Mouse (Mus musculus) frontal cortex, postnatal 25 days (tissue): ENCODE results near the gene Slc29a1.

Source experiments
- DNase-seq, 2 experiments: peaks; one replicate each; pipeline ENCODE4 v3.0.0; 2022; ENCODE audit warnings: low spot score in 2 of 2

Gene Slc29a1

DNA sequence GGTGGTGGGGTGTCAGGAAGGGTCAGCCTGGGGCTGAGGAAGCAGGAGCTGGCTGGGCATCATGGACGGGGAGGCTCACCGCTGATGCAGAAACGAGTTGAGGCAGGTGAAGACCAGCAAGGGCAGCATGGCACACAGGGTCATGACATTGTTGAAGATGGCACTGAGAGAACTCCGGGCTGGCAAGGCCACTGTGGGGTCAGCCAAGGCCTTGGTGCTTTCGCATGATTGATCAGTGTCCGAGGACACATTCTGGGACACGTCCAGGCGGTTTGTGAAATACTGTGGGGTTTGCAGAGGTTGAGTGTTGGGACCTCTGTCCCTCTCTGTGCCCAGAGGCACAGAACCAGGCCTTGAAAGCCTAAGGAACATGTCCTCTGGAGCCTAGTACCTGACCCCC, 9.6 kb downstream of the Slc29a1 start:
- DNase-seq: no peak

DNA sequence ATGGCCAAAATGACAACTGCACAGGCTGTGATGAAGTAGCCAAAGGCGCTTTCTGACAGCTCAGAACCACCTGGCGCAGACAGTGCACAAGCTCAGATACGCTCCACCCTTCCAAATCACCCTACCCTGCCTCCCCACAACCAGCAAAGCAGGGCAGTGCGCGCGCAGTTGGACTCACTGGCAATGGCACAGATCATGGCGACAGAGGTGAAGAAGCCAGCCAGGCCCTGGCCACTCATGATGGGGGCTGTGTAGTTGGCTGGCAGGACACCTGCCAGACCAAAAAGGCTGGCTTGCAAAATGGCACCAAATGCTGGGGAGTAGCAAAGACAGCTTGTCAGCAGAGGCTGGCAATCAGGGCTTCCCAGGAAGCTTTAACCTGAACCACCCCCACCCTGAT, 10.2 kb downstream of the Slc29a1 start:
- no peak for DNase-seq

DNA sequence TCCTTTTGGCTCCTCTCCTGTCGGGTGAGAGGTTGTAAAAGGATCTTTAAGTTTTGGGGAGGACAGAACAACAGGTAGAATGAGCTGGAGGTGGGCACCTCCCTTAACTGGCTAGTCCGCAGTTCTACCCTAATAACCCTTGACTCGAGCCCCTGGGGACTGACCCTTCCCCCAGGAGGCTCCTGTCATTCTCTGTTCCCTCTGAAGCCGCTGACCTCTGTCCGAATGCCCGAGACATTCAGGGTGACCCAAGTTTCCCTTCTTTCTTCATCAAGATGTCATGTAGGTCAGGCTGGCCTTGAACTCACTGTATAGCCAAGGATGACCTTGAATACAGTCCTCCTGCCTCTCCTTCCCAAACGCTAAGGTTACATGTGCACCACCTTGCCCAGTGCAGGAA, 11.0 kb downstream of the Slc29a1 start:
- DNase-seq: no peak

DNA sequence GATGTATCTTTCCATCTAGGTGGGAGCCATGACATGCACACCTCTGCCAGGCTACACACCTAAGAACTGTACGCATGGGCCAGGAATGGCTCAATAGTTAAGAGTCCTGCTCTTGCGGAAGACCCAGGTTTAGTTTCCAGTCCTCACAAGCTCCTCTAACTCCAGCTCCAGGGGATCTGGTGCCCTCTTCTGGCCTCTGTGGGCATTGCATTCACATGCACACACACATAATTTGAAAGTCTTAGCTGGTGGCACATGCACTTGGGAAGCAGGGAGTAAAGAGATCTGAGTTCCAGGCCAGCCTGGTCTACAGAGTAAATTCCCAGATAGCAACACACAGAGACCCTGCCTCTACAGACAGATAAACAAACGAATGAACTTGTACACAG, 13.0 kb downstream of the Slc29a1 start:
- no peak for DNase-seq

DNA sequence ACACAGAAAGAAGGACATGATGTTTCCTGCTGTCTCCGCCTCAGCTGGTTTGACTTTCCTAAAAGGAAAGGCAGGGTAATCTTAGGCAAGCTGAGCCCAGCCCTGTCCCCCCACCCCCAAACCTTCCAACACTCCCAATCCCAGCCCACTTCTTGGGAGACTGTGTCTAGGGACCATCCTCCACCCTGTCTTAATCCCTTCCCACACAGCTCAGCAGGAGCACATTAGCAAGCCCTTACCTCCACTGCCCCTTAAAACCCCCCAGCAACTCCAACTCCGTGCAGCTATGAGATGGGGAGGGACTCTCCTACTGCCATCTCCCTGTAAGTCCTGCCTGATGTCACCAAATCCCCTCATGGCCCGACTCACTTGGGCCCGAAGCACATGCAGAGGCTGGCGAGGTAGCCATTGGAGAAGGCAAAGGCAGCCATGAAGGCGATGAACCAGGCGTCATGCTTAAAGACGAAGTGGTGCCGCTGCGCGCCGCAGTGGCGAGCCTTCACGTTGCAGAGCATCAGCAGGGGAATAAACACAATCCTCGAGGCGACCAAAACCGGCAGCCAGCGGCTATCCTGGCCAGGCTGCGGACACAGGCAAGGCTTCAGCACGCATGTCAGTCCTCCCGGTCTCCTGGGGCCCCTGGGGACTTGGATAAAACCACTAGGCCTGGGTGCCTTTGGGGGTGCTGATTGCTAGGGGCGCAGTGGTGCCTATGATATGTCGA, 13.5 kb downstream of the Slc29a1 start:
- DNase-seq: no peak

DNA sequence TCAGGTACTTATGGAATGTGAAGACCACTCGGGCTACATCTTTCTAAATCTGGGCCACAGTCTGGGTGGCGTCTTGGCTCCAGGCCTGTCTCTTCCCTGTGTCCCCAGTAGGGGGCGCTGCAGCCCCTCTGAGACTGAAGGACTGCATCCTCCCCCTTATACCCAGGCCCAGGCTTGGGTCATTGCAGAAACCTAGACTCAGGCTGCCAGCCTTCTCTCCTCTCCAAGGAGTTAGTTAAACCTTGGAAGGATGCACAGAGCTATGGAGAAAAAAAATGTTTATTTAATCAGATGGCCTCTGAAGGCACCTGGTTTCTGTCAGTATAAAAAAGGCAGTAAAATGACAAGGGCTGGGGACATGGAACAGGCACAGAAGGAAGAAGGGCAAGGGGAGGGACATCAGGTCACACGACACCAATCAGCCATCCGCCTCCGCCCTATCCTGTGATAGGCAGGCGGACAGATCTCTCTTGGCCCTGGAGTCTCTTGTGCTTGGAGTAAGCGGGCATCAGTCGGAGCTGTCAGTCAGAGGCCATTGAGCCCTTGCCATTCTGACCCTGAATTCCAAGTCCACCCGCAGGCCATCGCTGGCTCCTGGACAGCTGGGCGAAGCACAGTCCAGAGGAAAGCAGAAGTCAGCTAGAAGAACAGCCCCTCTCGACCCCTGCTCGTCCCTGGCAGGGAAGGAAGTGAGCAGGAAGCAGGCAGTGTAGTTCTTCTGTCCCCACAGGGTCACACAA, 14.3 kb downstream of the Slc29a1 start:
- peak; percentile 57 to 78 for DNase-seq

DNA sequence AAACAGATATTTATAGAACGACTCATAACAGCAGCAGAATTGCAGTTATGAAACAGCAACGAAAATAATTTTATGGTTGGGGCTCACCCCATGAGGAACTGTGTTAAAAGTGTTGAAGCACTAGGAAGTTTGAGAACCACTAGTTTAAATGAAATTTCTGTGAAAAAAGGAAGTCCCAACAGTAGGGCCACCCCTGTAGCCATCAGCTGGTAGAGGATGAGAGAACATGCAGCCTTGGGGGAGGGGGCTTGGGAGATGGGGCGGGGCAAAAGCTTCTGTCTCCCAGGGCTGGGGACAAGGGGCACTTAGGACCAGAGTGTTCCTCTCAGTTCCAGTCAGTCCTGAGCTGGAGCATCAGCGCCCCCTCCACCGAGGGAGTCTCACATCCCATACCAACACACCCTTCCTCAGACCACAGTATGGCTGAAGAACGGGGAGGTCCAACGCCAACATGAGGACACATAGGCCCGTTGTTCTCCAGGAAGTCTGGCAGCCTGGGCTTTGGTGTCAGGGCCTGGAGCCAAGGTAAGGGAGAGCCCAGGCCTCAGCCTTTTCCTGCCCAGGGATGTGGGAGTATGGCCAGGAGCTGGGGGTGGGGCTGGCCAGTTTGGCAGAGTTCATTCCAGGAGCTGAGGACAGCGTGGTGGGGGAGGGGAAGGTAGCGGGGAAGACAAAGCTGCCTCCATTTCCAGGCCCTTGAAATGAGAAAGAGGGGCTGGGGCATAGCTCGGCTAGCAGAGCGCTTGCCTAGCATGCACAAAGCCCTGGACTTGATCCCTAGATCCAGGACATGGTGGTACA, 15.1 kb downstream of the Slc29a1 start:
- peak; percentile 44 to 45 for DNase-seq

DNA sequence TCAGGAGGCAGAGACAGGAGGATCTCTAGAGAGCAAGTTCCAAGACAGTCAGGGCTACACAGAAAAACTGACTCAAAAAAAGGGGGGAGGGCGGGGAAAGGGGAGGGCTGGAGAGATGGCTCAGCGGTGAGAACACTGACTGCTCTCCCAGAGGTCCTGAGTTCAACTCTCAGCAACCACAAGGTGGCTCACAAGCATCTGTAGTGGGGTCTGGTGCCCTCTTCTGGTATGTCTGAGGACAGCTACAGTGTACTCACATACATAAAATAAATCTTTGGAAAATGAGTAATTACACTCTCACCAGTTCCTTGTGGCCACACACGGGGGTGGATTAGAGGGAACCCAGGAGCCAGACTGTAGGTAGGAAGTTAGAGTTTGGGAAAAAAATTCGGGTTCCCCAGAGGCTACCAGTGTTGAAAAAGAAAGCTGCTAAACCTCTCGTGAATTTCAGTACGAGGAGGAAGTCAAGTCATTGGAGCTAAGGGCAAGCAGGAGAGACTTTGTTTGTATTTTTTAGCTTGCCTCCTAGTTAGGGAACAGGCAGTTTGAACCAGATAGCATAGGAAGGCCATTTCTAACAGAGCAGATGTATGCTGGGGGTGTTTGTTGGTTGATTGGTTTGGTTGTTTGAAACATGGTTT, 16.6 kb downstream of the Slc29a1 start:
- DNase-seq: no peak

DNA sequence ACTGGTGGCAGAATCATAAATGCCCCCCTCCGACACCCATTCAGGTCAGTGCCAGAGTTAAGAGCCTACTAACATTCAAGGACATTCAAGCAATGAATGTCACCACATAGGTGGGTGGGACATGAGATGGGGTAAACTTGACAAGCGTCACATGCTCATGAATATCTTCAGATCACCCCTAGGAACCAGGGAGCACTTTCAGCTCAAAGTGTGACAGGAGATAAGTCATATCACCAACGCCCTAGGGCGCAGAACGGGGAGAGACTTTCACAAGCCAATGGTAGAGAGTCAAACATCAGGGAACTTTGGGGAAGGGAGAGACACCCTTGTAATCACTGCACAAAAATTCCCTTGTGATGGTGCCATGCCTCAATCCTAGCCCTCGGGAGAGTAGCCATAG, 17.2 kb downstream of the Slc29a1 start:
- no peak for DNase-seq

DNA sequence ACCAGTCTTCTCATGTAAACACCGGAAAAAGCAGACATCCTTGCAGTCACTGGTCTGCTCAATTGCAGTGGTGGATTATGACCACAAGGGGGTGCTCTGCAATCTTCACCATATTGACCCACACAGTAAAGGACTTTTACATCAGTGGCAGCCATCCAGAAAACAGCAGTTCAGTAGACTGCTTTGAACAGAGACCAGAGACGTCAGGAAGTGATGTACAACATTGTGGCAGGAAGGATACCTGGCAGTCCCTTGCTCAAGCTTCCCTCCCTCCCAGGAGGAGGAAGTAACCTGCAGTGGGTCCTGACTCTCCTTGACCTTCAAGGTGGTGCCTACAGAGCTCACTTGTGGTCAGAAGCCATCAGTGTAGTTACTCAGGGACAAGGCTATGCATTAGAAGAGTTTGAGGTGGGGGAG, 17.8 kb downstream of the Slc29a1 start:
- peak in 1 of 2 experiments; percentile 48 for DNase-seq

DNA sequence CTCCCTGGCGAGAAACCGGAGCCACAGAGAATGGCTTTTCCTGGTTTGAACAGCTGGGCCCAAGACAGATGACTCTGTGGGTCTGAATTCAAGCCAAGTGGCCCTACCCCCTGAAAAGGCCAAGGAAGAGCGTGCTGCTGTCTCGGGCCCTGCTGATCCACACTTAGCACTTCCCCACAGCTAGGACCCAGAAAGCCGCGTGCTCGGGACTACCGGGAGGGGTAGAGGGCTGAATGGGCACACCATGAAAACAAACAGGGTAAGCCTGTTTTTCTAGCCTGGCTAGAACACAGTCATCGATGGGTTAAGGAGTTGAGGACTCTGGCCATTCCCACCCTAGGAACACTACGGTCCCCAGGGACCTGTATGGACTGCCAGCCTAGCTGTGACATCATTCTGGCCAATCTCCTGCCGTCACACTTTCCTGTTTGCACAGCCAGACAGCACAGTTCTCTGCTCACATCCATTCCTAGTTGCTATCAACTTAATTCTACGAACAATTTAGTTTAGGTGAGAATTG, 18.4 kb downstream of the Slc29a1 start:
- no peak for DNase-seq

DNA sequence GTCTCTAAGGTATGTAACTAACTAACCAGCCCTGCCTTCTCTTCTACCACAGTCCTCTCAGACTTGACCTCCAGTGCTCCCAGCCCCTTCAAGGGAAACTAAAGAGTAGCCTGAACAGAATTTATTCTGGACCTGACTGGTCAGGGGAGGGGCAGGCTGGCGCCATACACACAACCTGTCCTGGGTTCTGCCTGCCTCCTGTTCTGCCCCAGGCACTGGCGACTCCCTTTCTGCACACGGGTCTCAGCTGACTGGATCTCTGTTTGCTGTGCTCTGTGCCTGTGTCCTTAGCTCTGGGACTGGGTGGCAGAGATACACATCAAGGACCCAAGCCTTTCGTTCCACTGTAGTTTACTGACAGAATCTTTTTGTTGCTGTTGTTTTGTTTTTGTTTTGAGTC, 19.9 kb downstream of the Slc29a1 start:
- no peak for DNase-seq

DNA sequence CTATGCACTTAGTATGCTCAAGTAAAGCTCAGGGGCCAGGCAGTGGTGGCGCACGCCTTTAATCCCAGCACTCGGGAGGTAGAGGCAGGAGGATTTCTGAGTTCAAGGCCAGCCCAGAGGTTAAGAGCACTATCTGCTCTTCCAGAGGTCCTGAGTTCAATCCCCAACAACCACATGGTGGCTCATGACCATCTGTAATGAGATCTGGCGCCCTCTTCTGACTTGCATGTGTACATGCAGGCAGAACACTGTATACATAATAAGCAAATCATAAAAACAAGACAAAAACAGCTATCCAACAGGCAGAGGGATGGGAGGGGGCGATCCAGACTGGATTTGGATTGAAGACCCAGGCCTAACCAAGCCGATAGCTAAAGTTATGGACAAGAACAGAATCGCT, 20.6 kb downstream of the Slc29a1 start:
- DNase-seq: no peak

DNA sequence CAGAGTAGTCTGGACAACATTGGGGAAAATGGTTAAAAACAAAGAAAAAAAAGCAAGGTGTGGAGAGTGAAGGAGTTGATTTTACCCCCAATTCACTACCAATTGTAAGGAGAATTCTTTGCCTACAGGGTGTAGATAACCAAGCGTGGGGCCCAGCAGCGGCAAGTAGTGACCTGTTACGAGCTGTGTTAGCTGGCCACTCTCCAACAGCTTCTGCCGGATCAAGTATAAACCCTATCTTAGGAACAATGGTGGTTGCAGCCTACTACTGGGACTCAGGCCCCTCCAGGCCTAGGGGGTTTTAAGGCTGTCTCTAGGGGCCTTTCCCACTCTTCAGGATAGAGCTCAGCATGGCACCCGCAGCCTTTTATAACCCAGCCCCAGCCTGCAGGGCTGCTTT, 21.2 kb downstream of the Slc29a1 start:
- DNase-seq: no peak

DNA sequence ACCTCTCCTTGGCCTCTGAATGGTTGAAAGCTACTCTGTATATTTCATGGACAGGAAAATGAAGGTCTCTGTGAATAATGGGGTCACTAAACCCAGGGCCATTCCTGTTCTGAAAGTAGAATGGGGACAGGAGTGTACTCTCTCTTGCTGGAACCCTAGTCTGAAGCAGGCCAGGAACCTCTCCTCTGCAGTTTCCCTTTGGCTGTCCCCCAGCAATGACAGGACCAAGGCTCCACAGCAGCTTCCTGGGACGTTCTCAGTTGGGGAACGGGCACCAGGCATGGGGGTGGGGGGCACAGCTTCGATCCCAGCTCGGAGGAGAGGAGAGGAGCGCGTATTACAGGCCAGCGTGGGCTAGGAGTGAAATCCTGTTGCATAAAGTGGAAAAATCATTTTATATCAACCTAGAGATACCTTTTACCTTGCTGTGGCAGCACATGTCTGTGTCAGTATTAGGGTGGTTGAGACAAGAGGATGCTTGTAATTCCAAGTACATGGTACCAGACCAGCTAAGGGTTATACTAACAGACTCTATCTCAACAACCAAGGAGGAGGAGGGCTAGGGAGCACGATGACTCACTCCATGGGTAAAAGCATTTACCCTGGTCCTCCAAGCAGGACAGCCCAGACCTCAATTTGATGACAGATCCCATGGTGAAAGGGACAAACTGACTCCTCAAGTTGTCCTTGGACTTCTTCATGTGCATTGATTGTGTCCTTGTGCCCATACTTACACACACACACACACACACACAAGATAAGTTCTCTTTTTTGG, 24.1 kb downstream of the Slc29a1 start:
- DNase-seq: no peak

DNA sequence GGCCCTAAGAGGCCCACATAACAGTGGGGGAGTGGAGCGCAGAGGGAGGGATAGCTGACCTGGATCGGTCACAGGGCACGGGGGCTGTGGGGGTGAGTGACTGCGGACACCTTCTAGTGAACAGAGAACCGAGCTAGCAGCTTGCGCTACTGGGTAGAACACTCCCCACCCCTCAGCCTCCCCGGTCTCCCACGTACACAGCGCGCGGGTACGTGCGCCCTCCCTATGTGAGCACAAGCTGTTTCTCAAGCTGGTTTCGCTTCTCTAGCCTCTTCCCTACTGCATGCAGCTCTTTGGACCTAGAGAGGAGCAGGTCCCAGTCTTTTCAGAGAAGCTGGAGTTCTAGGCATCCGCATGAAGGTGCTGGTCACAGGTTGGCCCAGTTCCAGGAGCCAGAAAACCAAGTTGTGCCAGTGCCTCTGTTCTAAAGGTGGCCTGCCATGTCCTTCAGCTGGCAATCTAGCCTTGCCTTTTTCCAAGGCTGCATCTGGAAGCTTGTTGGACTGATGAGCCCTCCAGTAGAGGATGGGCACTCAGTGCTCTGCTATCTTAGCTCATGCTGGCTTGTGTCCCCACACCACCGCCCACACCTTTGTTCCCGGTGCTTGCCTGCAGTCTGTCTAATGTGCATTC, 25.2 kb downstream of the Slc29a1 start:
- DNase-seq: peak; percentile 65 to 67

DNA sequence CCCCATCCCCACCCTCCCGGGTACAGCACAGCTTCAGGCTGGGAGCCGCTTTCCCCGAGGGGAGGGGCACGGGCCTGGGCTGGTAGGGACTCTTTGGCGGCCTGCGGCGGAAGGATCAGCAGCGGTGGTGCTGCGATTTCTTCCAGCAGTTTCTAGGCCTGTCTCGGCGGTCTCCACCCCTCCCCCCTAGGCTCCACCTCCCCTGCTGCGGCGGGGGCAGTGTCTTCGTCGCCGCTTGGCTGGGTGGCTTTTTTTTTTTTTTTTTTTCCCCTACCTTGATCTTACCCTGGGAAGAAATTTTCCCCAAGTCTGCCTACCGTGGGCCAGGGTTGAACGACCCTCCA, 25.7 kb downstream of the Slc29a1 start:
- DNase-seq: peak; percentile 97 to 98

DNA sequence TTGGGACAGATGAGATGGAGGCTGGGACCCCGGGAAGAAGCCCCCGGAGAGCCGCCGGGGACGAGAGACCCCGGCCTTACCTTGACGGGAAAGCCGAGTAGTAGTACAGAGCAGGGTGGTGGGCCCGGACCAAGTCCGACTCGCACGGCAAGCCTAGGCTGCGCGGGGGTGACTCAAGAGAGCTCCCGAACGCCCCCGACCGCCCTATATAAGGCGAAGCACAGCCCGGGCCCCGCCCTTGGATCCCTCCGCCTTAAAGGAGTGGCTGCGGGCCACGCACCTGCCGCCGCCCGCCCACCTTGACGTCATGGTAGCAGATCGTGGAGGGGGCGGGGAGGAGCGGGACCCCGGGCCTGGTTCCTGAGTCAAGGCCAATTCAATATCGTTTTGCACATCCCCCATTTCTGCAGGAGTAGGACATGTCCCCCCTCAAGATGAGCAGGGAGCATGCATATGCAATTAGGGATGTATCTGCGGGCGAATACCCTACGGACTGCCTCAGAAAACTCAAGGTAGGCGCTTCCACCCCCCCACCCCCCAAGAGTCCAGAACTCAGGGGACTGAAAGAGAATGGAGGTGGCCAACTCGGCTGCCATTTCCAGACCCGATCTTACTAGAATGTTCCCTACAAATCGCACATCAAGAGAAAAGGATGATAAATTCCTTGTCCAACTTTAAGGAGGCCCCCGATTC, 26.2 kb downstream of the Slc29a1 start, which contains the start of gene Hsp90ab1:
Gene Hsp90ab1, minus strand, starts transcription at position 185 of the 693 bp plus-strand sequence.
- peak; percentile 99 to 100 for DNase-seq

DNA sequence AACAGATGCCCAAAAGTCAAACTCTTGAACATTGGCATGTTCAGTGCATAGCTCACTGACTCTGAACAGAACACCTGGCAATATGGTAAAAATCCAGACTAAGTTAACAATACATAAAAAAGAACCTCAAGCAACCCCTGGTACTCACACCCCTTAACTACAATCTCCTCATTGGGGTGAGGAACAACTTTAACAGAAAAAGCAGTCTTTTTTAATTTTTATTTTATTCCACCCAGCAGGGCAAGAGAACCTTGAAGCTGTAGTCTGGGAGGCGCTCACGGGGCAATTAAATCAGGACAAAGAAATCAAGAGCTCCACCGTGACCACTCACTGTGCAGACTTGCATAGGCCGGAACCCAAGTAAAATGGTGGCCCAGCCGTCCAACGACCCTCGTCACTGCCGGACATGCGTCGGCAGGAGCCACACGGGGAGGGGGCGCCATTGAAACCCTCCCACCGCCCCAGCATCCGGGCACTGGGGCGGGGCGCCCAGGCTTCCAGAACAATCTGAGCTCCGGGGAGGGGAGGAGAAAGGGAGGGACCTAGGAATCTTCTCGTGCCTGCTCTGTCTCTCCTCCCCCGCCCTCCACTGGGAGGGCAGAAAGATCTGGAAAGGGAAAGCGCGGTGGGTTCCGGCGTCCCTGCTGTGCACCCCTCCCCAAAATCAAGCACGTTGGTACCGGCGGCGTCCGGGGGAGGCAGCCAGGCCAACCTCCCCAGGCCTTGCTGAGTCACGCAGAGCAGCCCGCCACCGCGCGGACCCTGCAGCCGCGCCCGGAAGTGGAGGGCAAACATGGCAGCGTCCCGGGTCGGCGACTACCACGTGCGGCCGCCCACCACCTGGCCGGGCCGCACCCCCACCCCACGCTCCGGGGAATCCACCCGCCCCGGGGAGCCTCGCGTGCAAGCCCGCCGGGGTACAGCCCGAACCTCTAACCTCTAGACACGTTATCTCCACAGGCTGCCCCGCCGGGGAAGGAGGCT, 27.0 kb downstream of the Slc29a1 start:
- DNase-seq: peak in 1 of 2 experiments; percentile 55
